Mouse (Mus musculus) thymus, adult 2 months (tissue): ENCODE data around the gene Fdx1l. TPM values are rescaled to one million over a fixed set of nuclear protein-coding genes. Genes with fewer than 3 reads are reported as not detected.
A peak's percentile ranks its signal among the peaks of the same experiment; 100 is the strongest.
"Not testable (repeated sequence)": the region's sequence is repeated elsewhere in the genome, so short reads cannot be mapped to it uniquely, and the experiment has no call there.

Experiments used
- DNase-seq: peaks from one replicate; pipeline ENCODE4 v3.0.0; 2021
- H3K27ac ChIP-seq: fragments of 200-500 bp; 2 replicates; pipeline ENCODE4 v1.5.1; 2012; ENCODE audit warnings: low read length, control low read depth; ENCODE audit not compliant: control insufficient read depth, insufficient read depth
- H3K27me3 ChIP-seq: fragments of 200-500 bp; 2 replicates; pipeline ENCODE4 v1.6.1; 2012; ENCODE audit warnings: mild to moderate bottlenecking, low read length, moderate library complexity, mixed read lengths; ENCODE audit not compliant: control insufficient read depth, insufficient read depth
- H3K36me3 ChIP-seq: fragments of 200-500 bp; 2 replicates; pipeline ENCODE4 v1.6.1; 2012; ENCODE audit warnings: mild to moderate bottlenecking, low read length, moderate library complexity; ENCODE audit not compliant: control insufficient read depth, insufficient read depth
- H3K4me1 ChIP-seq: fragments of 200-500 bp; replicated peaks from 2 replicates; pipeline ENCODE4 v1.6.1; 2012; ENCODE audit warnings: low read length; ENCODE audit not compliant: control insufficient read depth, insufficient read depth
- H3K4me3 ChIP-seq: fragments of 200-500 bp; 2 replicates; pipeline ENCODE4 v1.5.1; 2012; ENCODE audit warnings: mild to moderate bottlenecking, low read length, control low read depth, moderate library complexity; ENCODE audit not compliant: control insufficient read depth, insufficient read depth
- CTCF ChIP-seq: fragments of 200-500 bp; IDR thresholded peaks from 2 replicates; pipeline ENCODE4 v1.5.1; 2012; ENCODE audit warnings: mild to moderate bottlenecking, control low read depth, low read length, moderate library complexity, borderline replicate concordance; ENCODE audit not compliant: control insufficient read depth, poor library complexity, insufficient read depth; ENCODE audit errors: extremely low read depth
- POLR2A ChIP-seq: fragments of 200-500 bp; IDR thresholded peaks from 2 replicates; pipeline ENCODE4 v1.6.1; 2012; ENCODE audit warnings: mild to moderate bottlenecking, low read length, control low read depth, moderate library complexity; ENCODE audit not compliant: control insufficient read depth, poor library complexity, insufficient read depth; ENCODE audit errors: extremely low read depth
- whole genome bisulfite sequencing: fragments of 180-500 bp; shearing (Covaris S2); methylation state at CpG from one replicate; pipeline ENCODE4 v1.1.7; 2018; 5-methylcytosine and 5-hydroxymethylcytosine counted together
- polyA plus RNA-seq: library from polyadenylated mRNA; depleted of rRNA; stranded (reverse); fragments of >200 nt; gene quantifications from 2 replicates; pipeline ENCODE4 v1.2.3, GENCODE M21; 2012

The Fdx1l gene
- polyA plus RNA-seq, 1 experiment, result 67.8 TPM

DNA sequence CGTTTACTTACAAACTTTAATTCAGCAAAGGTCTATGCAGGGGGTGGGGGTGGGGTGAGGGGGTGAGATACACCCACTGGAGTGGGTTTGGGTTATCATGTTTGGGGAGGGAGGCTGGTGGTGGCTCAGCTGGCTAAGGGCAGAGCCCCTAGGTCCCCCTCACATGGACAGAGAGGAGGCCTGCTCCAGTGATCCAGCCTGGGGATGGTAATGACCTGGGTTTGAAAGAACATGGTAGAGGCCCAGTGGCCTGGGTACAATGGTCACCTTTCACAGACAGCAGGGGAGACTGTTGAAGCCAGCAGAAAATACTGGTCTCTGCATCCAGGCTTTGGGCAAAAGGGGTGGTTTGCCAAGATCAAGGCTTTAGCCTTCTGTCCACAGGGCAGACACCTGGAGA is 759 bp upstream of the Fdx1l start:
- no peak for DNase-seq
- WGBS, result 70% methylated on average over 1 of the region's 1 CpGs
- H3K4me1 ChIP-seq, result peaks cover 4% of the 10 kb centered on the region; the same call in 1 of the 2 replicates
- no peak overlapping the region for H3K4me3 ChIP-seq
- TF ChIP-seq POLR2A, result no peak
- no peak for TF ChIP-seq CTCF
- no peaks in the 10 kb centered on the region for H3K27me3 ChIP-seq
- peaks cover 40% of the 10 kb centered on the region for H3K36me3 ChIP-seq
- no peak overlapping the region for H3K27ac ChIP-seq

DNA sequence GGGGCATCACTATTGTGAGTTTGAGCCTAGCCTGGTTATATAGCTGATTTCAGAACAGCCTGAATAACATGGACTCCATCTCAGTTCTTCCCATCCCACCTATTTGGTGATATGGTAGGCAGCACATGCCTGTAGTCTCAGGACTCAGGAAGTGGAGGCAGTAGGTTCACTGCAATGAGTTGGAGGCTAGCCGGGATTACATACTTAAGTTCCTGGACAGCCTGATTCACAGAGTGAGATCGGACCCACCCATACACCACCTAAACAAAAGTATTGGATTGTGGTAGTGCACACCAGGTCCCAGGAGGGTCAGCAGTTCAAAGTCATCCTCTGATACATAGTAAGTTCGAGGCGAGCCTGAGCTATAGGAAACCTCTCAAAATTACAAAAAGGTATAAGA is 773 bp downstream of the Fdx1l start:
- peaks cover 4% of the 10 kb centered on the region; the same call in 1 of the 2 replicates for H3K4me1 ChIP-seq
- H3K27ac ChIP-seq, result no peak overlapping the region
- no peak for DNase-seq
- WGBS, result 15% methylated on average over 4 of the region's 4 CpGs
- peaks cover 27% of the 10 kb centered on the region for H3K36me3 ChIP-seq
- TF ChIP-seq POLR2A (no peak), CTCF (no peak)
- H3K4me3 ChIP-seq, result peak overlapping the region; percentile 67
- no peaks in the 10 kb centered on the region for H3K27me3 ChIP-seq

DNA sequence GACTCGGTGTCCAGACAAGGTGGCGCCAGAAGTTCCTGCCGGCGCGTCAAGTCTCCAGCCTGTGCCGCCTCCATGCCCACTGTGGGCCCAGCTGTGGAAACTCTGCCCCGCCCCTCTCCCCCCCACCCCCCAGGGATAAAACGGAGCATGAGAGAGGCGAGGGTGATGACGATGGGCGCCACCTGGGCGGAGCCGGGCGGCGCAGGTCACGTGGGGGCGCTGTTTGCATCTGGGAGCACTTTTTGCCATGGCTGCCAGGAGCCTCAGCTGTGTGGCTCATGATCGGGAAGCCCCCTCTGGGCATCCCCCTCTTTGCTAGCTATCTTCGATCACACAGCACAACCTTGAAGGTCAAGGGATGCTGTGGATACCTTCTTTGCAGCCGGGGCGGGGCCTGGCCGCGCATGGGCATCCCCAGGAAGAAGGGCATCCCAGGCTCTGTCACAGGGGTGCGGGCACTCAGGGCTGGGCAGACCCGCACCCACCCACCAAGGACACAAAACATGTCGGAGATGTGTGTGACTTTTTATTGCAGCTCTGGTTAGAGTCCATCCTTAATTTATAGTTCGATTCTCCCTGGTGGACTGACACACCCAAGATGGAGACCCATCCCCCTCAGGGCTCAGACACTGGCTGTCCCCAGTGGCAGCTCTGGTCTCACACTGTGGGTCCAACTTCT is 6.3 kb downstream of the Fdx1l start, which contains the start of gene Zglp1:
Gene Zglp1, minus strand, starts transcription at position 88 of the 679 bp plus-strand sequence.
- no peak for TF ChIP-seq POLR2A
- no peak for TF ChIP-seq CTCF
- Histone ChIP-seq H3K4me1 (no peaks in the 10 kb centered on the region; the same call in 1 of the 2 replicates), H3K27ac (no peak within 1 kb of the TSS), H3K27me3 (no peaks in the 10 kb centered on the region), H3K4me3 (no peak within 1 kb of the TSS), H3K36me3 (no peaks in the 10 kb centered on the region)
- DNase-seq, result no peak
- 98% methylated on average over 27 of the region's 27 CpGs for WGBS

DNA sequence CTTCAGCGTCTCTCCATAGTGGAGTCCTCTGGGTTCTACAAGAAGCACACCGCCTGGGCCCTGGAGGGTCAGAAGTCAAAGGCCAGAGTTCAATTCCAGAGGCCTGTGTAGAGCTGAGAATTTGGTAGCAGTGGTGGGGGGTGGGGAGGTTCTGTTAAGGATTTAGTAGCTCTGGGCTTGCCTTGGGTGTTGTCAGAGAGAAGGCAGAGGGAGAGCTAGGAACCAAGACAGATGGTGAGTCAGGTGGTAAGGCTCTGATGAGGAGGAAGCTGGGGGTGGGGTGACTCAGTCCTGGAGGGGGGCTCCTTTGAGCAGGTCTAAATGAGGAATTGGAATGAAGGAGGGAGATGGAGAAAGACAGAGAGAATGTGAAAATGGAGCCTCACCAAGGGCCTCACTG is 10.5 kb downstream of the Fdx1l start:
- Histone ChIP-seq H3K36me3 (no peaks in the 10 kb centered on the region), H3K27ac (no peak overlapping the region), H3K4me1 (no peaks in the 10 kb centered on the region), H3K27me3 (no peaks in the 10 kb centered on the region), H3K4me3 (no peak overlapping the region)
- TF ChIP-seq POLR2A, result no peak
- no peak for TF ChIP-seq CTCF
- no peak for DNase-seq
- 96% methylated on average over 2 of the region's 2 CpGs for WGBS

DNA sequence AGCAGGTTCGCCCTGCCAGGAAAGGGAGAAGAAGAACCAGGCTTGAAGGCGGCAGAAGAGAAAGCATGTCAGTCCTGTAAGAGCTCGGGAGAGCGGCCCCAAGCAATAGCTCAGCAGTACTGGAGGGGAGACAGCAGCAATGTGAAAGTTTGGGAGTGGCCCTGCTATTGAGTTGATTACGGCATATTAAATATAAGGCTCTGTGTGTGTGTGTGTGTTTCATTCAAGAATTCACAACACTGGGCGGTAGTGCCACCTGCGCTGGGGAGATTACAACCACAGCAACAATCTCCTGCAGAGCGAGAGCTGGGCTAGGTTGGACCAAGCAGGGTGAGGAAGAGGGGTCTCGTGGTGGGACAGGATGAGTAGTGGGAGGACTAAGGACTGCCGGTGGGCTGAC is 21.8 kb downstream of the Fdx1l start:
- H3K27me3 ChIP-seq, result no peaks in the 10 kb centered on the region
- no peak overlapping the region for H3K27ac ChIP-seq
- no peak overlapping the region for H3K4me3 ChIP-seq
- H3K36me3 ChIP-seq, result no peaks in the 10 kb centered on the region
- no peaks in the 10 kb centered on the region for H3K4me1 ChIP-seq
- WGBS, result 85% methylated on average over 10 of the region's 10 CpGs
- no peak for DNase-seq
- TF ChIP-seq POLR2A (no peak), CTCF (no peak)

DNA sequence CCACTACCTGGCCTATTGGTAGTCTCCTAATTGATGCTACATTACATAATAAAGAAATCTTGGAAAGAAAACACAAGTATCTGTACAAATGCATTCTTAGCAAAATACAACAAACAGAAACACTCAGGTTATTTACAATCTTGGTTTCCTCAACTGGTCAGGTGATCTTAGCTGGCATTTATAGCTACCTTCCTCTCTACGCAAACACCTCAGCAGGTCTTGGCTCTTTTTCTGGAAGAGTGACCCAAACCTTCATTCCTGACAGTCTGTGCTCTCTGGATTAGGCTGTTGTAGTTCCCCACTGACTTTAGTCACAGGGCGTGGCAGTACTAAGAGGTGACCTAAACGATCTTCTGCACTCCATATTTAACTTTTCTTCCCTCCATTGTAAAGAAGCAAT is 28.2 kb downstream of the Fdx1l start:
- WGBS, result 81% methylated on average over 3 of the region's 3 CpGs
- H3K27ac ChIP-seq, result no peak overlapping the region
- DNase-seq, result no peak
- no peaks in the 10 kb centered on the region for H3K4me1 ChIP-seq
- no peak overlapping the region for H3K4me3 ChIP-seq
- TF ChIP-seq CTCF (no peak), POLR2A (no peak)
- no peaks in the 10 kb centered on the region for H3K36me3 ChIP-seq
- no peaks in the 10 kb centered on the region; the same call in 1 of the 2 replicates for H3K27me3 ChIP-seq

DNA sequence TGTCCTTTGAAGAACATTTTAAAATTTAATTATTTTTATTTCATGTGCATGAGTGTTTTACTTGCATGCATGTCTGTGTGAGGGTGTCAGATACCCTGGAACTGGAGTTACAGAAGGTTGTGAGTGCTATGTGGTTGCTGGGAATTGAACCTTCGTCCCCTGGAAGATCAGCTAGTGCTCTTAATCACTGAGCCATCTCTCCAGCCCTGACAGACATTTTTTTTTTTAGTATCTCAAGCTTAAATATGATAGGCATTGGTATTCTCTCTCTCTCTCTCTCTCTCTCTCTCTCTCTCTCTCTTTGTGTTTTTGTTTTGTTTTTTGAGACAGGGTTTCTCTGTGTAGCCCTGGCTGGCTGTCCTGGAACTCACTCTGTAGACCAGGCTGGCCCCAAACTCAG is 28.6 kb downstream of the Fdx1l start:
- H3K27ac ChIP-seq, H3K27me3 ChIP-seq, DNase-seq, H3K4me3 ChIP-seq, H3K36me3 ChIP-seq, H3K4me1 ChIP-seq: not testable (repeated sequence)
- WGBS, result 84% methylated on average over 1 of the region's 1 CpGs
